Mouse (Mus musculus) thymus, adult 2 months (tissue): ENCODE measurements at regions not wholly inside any gene's neighbourhood (a gene's known extent, or its start where the extent isn't known, plus 50 kb on each side); places are given as distances from the start of the nearest gene placed in this dataset.

Source experiments
- DNase-seq: peaks from one replicate; pipeline ENCODE4 v3.0.0; 2021
- H3K27ac ChIP-seq: fragments of 200-500 bp; 2 replicates; pipeline ENCODE4 v1.5.1; 2012; ENCODE audit warnings: low read length, control low read depth; ENCODE audit not compliant: control insufficient read depth, insufficient read depth
- H3K27me3 ChIP-seq: fragments of 200-500 bp; 2 replicates; pipeline ENCODE4 v1.6.1; 2012; ENCODE audit warnings: mild to moderate bottlenecking, low read length, moderate library complexity, mixed read lengths; ENCODE audit not compliant: control insufficient read depth, insufficient read depth
- H3K36me3 ChIP-seq: fragments of 200-500 bp; 2 replicates; pipeline ENCODE4 v1.6.1; 2012; ENCODE audit warnings: mild to moderate bottlenecking, low read length, moderate library complexity; ENCODE audit not compliant: control insufficient read depth, insufficient read depth
- H3K4me1 ChIP-seq: fragments of 200-500 bp; replicated peaks from 2 replicates; pipeline ENCODE4 v1.6.1; 2012; ENCODE audit warnings: low read length; ENCODE audit not compliant: control insufficient read depth, insufficient read depth
- H3K4me3 ChIP-seq: fragments of 200-500 bp; 2 replicates; pipeline ENCODE4 v1.5.1; 2012; ENCODE audit warnings: mild to moderate bottlenecking, low read length, control low read depth, moderate library complexity; ENCODE audit not compliant: control insufficient read depth, insufficient read depth
- CTCF ChIP-seq: fragments of 200-500 bp; IDR thresholded peaks from 2 replicates; pipeline ENCODE4 v1.5.1; 2012; ENCODE audit warnings: mild to moderate bottlenecking, control low read depth, low read length, moderate library complexity, borderline replicate concordance; ENCODE audit not compliant: control insufficient read depth, poor library complexity, insufficient read depth; ENCODE audit errors: extremely low read depth
- POLR2A ChIP-seq: fragments of 200-500 bp; IDR thresholded peaks from 2 replicates; pipeline ENCODE4 v1.6.1; 2012; ENCODE audit warnings: mild to moderate bottlenecking, low read length, control low read depth, moderate library complexity; ENCODE audit not compliant: control insufficient read depth, poor library complexity, insufficient read depth; ENCODE audit errors: extremely low read depth
- WGBS: fragments of 180-500 bp; shearing (Covaris S2); methylation state at CpG from one replicate; pipeline ENCODE4 v1.1.7; 2018; 5-methylcytosine and 5-hydroxymethylcytosine counted together

DNA sequence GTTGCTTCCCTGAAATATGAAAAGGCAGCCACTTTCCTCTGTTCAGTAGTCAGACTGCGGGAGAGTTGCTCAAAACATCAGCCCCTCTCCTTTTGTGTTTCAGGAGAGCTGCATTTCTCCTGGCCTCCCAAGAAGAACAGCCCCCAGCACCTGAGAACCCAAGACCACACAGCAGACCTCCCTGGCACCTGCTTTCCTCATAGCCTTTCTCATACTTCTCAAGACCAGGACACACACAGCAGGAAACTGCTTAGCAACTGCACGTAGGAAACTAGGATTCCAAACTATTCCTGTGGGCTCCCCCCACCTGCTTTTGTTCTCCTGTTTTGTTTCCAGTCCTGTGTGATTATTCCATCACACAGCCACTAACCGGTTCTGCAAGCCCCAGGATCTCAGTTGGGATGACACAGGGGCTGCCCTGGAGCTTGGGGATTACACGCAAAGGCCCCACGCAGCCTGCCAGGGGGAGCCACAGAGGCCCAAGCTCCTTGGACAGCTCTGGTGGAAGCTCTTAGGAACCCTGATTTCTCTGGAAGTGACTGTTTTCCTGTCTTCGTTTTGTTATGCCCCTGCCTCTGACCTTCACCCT lies 519.6 kb upstream of the Klf4 start:
- Histone ChIP-seq H3K27me3 (no peaks in the 10 kb centered on the region), H3K4me1 (no peaks in the 10 kb centered on the region), H3K4me3 (no peak overlapping the region), H3K36me3 (no peaks in the 10 kb centered on the region), H3K27ac (no peak overlapping the region)
- DNase-seq: no peak
- TF ChIP-seq CTCF: no peak
- TF ChIP-seq POLR2A: no peak
- 85% methylated on average over 6 of the region's 6 CpGs for WGBS

DNA sequence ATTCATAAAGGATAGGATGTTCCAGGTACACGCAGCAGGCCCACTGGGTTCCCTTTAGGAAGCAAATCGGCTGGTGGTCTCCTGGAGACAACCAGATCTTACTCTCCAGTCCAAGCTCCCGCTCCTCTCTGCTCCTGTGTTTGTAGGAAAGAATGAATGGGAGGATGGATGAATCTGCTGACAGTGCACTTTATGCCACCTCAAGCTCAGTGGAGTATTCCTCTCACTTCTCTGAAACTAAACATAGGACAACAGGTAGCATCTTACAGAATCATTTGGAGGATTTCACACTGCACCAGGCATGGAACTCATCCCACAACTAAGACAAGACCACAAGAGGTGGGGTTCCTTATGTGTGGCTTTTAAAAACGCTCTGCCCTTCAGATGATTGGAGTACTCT lies 507.1 kb upstream of the Klf4 start:
- no peak overlapping the region for H3K4me3 ChIP-seq
- no peaks in the 10 kb centered on the region for H3K36me3 ChIP-seq
- H3K27ac ChIP-seq: no peak overlapping the region
- no peak for DNase-seq
- 96% methylated on average over 4 of the region's 4 CpGs for WGBS
- TF ChIP-seq CTCF (no peak), POLR2A (no peak)
- H3K4me1 ChIP-seq: no peaks in the 10 kb centered on the region
- no peaks in the 10 kb centered on the region for H3K27me3 ChIP-seq

DNA sequence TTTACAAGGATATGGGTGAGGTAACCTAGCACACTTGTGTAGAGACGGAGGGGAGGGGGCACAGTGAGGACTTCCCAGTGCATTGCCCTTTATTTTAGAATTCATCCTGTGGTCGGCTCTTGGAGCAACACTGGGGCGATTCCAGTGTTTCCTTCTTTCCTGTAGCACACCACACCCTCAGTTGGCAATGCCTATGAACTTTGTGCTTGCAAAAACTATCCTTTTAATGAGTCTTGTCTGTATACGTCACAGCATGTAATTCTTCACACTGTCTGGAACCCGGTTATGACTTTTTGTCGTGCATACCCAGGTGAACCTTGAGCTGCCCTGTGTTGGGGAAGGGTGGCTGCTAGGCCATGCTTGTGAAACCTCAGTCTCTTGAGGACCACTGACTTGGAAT lies 504.1 kb upstream of the Klf4 start:
- no peak for TF ChIP-seq CTCF
- TF ChIP-seq POLR2A: no peak
- Histone ChIP-seq H3K4me1 (no peaks in the 10 kb centered on the region), H3K27ac (no peak overlapping the region), H3K4me3 (no peak overlapping the region), H3K36me3 (no peaks in the 10 kb centered on the region), H3K27me3 (no peaks in the 10 kb centered on the region)
- no peak for DNase-seq
- 93% methylated on average over 6 of the region's 6 CpGs for WGBS

DNA sequence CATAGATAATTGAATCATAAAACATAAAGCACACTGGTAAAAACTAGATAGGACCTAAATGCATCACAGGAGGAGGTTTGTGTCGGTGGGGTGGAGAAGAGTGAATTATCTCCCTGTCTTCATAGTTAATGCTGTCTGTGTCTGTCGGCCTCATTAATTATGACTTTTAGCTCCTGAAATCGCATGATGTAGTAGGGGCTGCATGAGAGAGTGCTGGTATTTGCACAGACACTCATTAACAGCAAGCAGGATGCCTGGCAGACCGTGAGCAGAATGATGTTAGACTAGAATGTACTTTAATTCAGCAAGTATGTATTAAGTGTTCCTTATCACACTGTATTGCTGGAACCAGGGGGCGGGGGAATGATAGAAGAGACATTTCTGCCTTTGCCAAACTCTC lies 503.3 kb upstream of the Klf4 start:
- WGBS: 92% methylated on average over 5 of the region's 5 CpGs
- TF ChIP-seq CTCF (no peak), POLR2A (no peak)
- H3K4me1 ChIP-seq: no peaks in the 10 kb centered on the region
- H3K36me3 ChIP-seq: no peaks in the 10 kb centered on the region
- H3K27ac ChIP-seq: no peak overlapping the region
- no peak for DNase-seq
- H3K27me3 ChIP-seq: no peaks in the 10 kb centered on the region
- H3K4me3 ChIP-seq: no peak overlapping the region

DNA sequence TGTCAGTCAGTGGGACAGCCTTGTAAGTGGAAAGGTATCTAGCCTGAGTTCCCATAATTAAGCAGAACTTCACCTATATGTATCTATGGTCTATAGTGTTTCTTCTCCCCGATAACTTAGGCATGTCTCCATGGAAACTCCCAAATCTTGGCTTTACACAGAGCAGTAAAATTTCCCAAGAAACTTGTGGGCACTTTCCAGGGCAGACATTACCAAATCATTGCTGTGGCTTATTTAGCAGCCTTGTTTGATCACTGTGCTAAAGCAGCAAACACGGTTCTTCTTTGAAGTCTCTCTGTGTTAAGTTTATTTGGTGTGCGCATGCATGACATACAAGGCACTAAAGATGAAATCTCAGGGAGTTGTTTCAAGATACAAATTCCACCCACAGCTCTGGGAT lies 496.2 kb upstream of the Klf4 start:
- no peak for DNase-seq
- TF ChIP-seq CTCF (no peak), POLR2A (no peak)
- Histone ChIP-seq H3K27ac (no peak overlapping the region), H3K4me1 (no peaks in the 10 kb centered on the region), H3K36me3 (no peaks in the 10 kb centered on the region), H3K4me3 (no peak overlapping the region), H3K27me3 (no peaks in the 10 kb centered on the region)
- WGBS: 93% methylated on average over 3 of the region's 3 CpGs

DNA sequence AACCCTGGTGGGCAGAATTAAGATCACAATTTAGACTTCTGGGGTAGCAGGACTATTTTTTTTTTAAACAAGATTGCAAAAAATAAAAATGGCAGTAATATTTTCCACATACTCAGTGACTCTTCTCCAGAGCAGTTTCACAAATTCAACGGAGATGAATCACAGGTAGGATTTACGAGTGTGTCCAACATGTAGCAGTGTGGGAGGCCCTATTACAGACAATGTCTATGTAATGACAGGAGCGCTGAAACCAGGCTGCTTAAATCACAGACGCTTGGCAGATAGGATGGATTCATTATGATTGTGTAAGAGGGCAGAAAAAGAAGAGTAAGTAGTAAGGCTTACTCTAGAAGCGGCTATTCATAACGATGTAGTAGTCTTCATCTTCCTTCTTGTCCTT lies 495.0 kb upstream of the Klf4 start:
- no peaks in the 10 kb centered on the region for H3K4me1 ChIP-seq
- no peaks in the 10 kb centered on the region for H3K27me3 ChIP-seq
- H3K27ac ChIP-seq: no peak overlapping the region
- TF ChIP-seq CTCF: no peak
- TF ChIP-seq POLR2A: no peak
- H3K4me3 ChIP-seq: no peak overlapping the region
- H3K36me3 ChIP-seq: no peaks in the 10 kb centered on the region
- DNase-seq: no peak
- 97% methylated on average over 6 of the region's 6 CpGs for WGBS

DNA sequence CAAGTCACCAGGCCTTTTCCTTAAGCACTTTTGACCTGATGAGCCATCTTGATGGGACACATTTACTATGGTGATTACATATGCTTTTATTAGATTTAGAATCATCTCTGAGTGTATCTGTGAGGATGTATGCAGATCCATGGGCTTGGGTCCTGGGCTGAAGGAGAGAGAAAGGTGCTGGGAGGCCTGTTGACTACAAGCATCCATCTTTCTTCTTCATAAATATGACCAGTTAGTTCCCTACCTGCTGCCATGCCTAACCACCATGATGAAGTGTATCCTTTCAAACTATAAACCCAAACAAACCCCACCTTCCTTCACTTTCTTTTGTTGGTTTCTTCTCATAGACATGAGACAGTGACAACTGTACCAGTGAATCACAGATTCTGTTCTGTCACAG lies 492.2 kb upstream of the Klf4 start:
- H3K36me3 ChIP-seq: no peaks in the 10 kb centered on the region
- no peak overlapping the region for H3K27ac ChIP-seq
- H3K4me1 ChIP-seq: no peaks in the 10 kb centered on the region
- TF ChIP-seq CTCF: no peak
- TF ChIP-seq POLR2A: no peak
- H3K4me3 ChIP-seq: no peak overlapping the region
- no peak for DNase-seq
- H3K27me3 ChIP-seq: no peaks in the 10 kb centered on the region
